Mouse (Mus musculus) ES-E14 (cell line): ENCODE measurements around the gene Sdhaf1. TPM values are rescaled to one million over a fixed set of nuclear protein-coding genes. Genes with fewer than 3 reads are reported as not detected.

Experiments used
- DNase-seq: peaks from one replicate; pipeline ENCODE4 v3.0.0-alpha.2; 2013; ENCODE audit warnings: low read depth, low spot score
- H3K27ac ChIP-seq: 2 replicates; pipeline ENCODE4 v1.5.1; 2012; ENCODE audit warnings: low read depth, mild to moderate bottlenecking, low read length, moderate library complexity, mixed read lengths; ENCODE audit not compliant: poor library complexity, insufficient read depth, severe bottlenecking
- H3K36me3 ChIP-seq: 2 replicates; pipeline ENCODE4 v1.6.1; 2012; ENCODE audit warnings: mild to moderate bottlenecking, low read length, moderate library complexity, mixed read lengths; ENCODE audit not compliant: control insufficient read depth, poor library complexity, insufficient read depth, severe bottlenecking
- H3K4me1 ChIP-seq, 2 experiments: fragments of 150-350 bp in 1 of 2; sonication (generic) in 1 of 2; 2 replicates each; pipeline ENCODE4 v1.6.1; 2012; ENCODE audit warnings: low read length in 2 of 2, mild to moderate bottlenecking in 1 of 2, mixed read lengths in 1 of 2; ENCODE audit not compliant: control insufficient read depth in 2 of 2, insufficient read depth in 2 of 2, poor library complexity in 1 of 2
- H3K4me3 ChIP-seq, 2 experiments: fragments of 150-350 bp in 1 of 2; sonication (generic) in 1 of 2; 2 replicates each; pipeline ENCODE4 v1.5.1; 2012; ENCODE audit warnings: low read length in 2 of 2, low read depth in 1 of 2, mild to moderate bottlenecking in 1 of 2, mixed read lengths in 1 of 2; ENCODE audit not compliant: insufficient read depth in 1 of 2, poor library complexity in 1 of 2, severe bottlenecking in 1 of 2
- H3K9ac ChIP-seq: 2 replicates; pipeline ENCODE4 v1.6.1; 2012; ENCODE audit warnings: low read depth, mild to moderate bottlenecking, low read length, mixed read lengths; ENCODE audit not compliant: poor library complexity, insufficient read depth, severe bottlenecking
- H3K9me3 ChIP-seq: fragments of 150-350 bp; sonication (generic); 2 replicates; pipeline ENCODE4 v1.6.1; 2012; ENCODE audit warnings: low read depth, mild to moderate bottlenecking, low read length; ENCODE audit not compliant: control insufficient read depth, insufficient read depth
- CHD2 ChIP-seq: IDR thresholded peaks from 2 replicates; pipeline ENCODE4 v1.6.1; 2014; ENCODE audit warnings: mild to moderate bottlenecking, low read depth, low read length, inconsistent platforms
- HCFC1 ChIP-seq: IDR thresholded peaks from 2 replicates; pipeline ENCODE4 v1.6.1; 2012; ENCODE audit warnings: low read length, inconsistent platforms, borderline replicate concordance; ENCODE audit not compliant: insufficient read depth
- MAFK ChIP-seq: IDR thresholded peaks from 2 replicates; pipeline ENCODE4 v1.6.1; 2014; ENCODE audit warnings: mild to moderate bottlenecking, low read depth, low read length, inconsistent platforms; ENCODE audit not compliant: insufficient read depth
- ZC3H11A ChIP-seq: IDR thresholded peaks from 2 replicates; pipeline ENCODE4 v1.6.1; 2012; ENCODE audit warnings: low read depth, mild to moderate bottlenecking, inconsistent platforms, low read length, borderline replicate concordance
- ZNF384 ChIP-seq: IDR thresholded peaks from 2 replicates; pipeline ENCODE4 v1.6.1; 2012; ENCODE audit warnings: low read depth, low read length, inconsistent platforms
- in situ Hi-C, 2 experiments: fragments of 600-800 bp; cut with MboI; formaldehyde crosslinking; loops; one replicate each; pipeline ENCODE4 v1.15.1; 2025; ENCODE audit warnings: low sequenced_read_pairs in 2 of 2, inconsistent platforms in 1 of 2; ENCODE audit not compliant: unreplicated experiment in 2 of 2
- total RNA-seq: library from RNA; depleted of rRNA; stranded (reverse); fragments of 300-350 nt; gene quantifications from 2 replicates; pipeline ENCODE4 v1.2.3, GENCODE M21; 2012

Sdhaf1 gene
- total RNA-seq, 1 experiment, result 6.6 TPM

- in situ Hi-C loops, result no loop called here
- Histone ChIP-seq H3K27ac (no peak overlapping the region), H3K36me3 (no peaks in the 10 kb centered on the region), H3K9ac (no peak overlapping the region), H3K4me1 (peaks cover 0 to 5% of the 10 kb centered on the region in 2 experiments; a peak in 1 of 4 replicates), H3K9me3 (no peaks in the 10 kb centered on the region), H3K4me3 (no peak overlapping the region)
- TF ChIP-seq ZC3H11A (no peak), ZNF384 (no peak), MAFK (no peak), HCFC1 (no peak)
- DNase-seq, result no peak
Observed at GRCm38 (mm10) chr7:30328379-30328778, 4.7 kb upstream of the Sdhaf1 start.

GRCm38 (mm10) chr7:30327140-30327539, 3.4 kb upstream of the Sdhaf1 start:
- TF ChIP-seq HCFC1 (no peak), ZC3H11A (no peak), MAFK (no peak), ZNF384 (no peak), CHD2 (no peak)
- Histone ChIP-seq H3K27ac (no peak overlapping the region), H3K4me3 (no peak overlapping the region; a peak in 1 of 4 replicates), H3K9ac (no peak overlapping the region), H3K4me1 (peaks cover 4 to 5% of the 10 kb centered on the region in 2 experiments; a peak in 2 of 4 replicates), H3K9me3 (no peaks in the 10 kb centered on the region), H3K36me3 (no peaks in the 10 kb centered on the region)
- in situ Hi-C loops, result no loop called here
- DNase-seq, result no peak

DNA sequence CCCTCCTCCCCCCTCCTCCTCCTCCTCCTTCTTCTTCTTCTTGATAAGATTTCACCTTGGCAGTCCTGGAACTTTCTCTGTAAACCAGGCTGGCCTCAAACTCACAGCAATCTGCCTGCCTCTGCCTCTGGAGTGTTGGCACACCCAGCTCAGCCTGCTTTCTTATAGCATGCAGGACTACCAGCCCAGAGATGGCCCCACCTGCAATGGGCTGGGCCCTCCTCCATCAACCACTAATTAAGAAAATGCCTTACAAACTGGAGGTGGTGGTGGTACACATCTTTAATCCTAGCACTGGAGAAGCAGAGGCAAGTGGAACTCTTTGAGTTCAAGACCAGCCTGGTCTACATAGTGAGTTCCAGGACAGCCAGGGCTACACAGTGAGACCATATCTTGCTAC, 2.7 kb upstream of the Sdhaf1 start:
- Histone ChIP-seq H3K4me3 (no peak overlapping the region), H3K27ac (no peak overlapping the region), H3K36me3 (no peaks in the 10 kb centered on the region), H3K9ac (no peak overlapping the region), H3K9me3 (no peaks in the 10 kb centered on the region), H3K4me1 (peaks cover 4 to 5% of the 10 kb centered on the region in 2 experiments; a peak in 2 of 4 replicates)
- TF ChIP-seq MAFK, result no peak
- no peak for TF ChIP-seq ZNF384
- TF ChIP-seq CHD2, result no peak
- TF ChIP-seq ZC3H11A, result no peak
- TF ChIP-seq HCFC1, result no peak
- no peak for DNase-seq
- in situ Hi-C loops, result no loop called here

DNA sequence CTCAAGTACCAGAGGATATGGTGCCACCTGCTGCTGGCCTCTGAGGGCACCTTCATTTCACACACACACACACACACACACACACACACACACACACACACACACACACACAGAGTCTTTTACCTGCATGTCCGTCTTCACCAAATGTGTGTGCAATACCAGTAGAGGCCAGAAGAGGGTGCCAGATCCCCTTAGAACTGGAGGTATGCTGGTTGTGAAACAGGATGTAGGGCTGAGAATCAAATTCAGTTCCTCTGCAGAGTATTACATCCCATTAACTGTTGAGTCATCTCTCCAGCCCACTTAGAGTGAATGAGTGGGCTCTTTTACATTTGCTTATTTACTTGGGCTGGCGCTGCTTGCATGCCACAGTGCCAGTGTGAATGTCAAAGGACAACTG, 1.7 kb upstream of the Sdhaf1 start:
- no peak overlapping the region for H3K27ac ChIP-seq
- H3K9me3 ChIP-seq, result no peaks in the 10 kb centered on the region
- H3K4me3 ChIP-seq, result no peak overlapping the region
- H3K9ac ChIP-seq, result no peak overlapping the region
- peaks cover 4 to 8% of the 10 kb centered on the region in 2 experiments; a peak in 2 of 4 replicates for H3K4me1 ChIP-seq
- peak; percentile 87 for DNase-seq
- TF ChIP-seq ZC3H11A (peak; percentile 60), CHD2 (no peak)
- H3K36me3 ChIP-seq, result peaks cover 3% of the 10 kb centered on the region; the same call in 1 of the 2 replicates
- in situ Hi-C loops, result no loop called here

- peaks cover 3% of the 10 kb centered on the region; the same call in 1 of the 2 replicates for H3K36me3 ChIP-seq
- no peak overlapping the region for H3K9ac ChIP-seq
- no peak for DNase-seq
- H3K4me3 ChIP-seq, result no peak overlapping the region
- TF ChIP-seq HCFC1 (no peak), ZNF384 (no peak)
- H3K27ac ChIP-seq, result no peak overlapping the region
- in situ Hi-C loops, result no loop called here
- H3K9me3 ChIP-seq, result no peaks in the 10 kb centered on the region
- peaks cover 4 to 8% of the 10 kb centered on the region in 2 experiments; a peak in 2 of 4 replicates for H3K4me1 ChIP-seq
Observed at GRCm38 (mm10) chr7:30324300-30324944, 727 bp upstream of the Sdhaf1 start.
